Mouse (Mus musculus) liver, adult (tissue): Measurements from ENCODE around the gene Nrxn3.

Experiments used
- GATA4 ChIP-seq: IDR thresholded peaks from 2 replicates; pipeline ENCODE4 v1.6.1; 2014; ENCODE audit warnings: mild to moderate bottlenecking, low read length; ENCODE audit not compliant: insufficient replicate concordance

Nrxn3 gene

GRCm38 (mm10) chr12:88784199-88785147 is 61.8 kb downstream of the Nrxn3 start:
- TF ChIP-seq GATA4: no peak

GRCm38 (mm10) chr12:88793314-88793713 is 70.6 kb downstream of the Nrxn3 start:
- no peak for TF ChIP-seq GATA4

GRCm38 (mm10) chr12:88800990-88801655 is 78.4 kb downstream of the Nrxn3 start:
- TF ChIP-seq GATA4: no peak

- TF ChIP-seq GATA4: no peak
Measured at GRCm38 (mm10) chr12:88801656-88802007, 79.0 kb downstream of the Nrxn3 start.

GRCm38 (mm10) chr12:88808947-88809346 is 86.3 kb downstream of the Nrxn3 start:
- TF ChIP-seq GATA4: no peak

- no peak for TF ChIP-seq GATA4
Measured at GRCm38 (mm10) chr12:88812173-88812572, 89.5 kb downstream of the Nrxn3 start.

- TF ChIP-seq GATA4: no peak
Measured at GRCm38 (mm10) chr12:88816865-88817264, 94.2 kb downstream of the Nrxn3 start.

- TF ChIP-seq GATA4: no peak
Measured at GRCm38 (mm10) chr12:88818622-88819334, 96.1 kb downstream of the Nrxn3 start.

GRCm38 (mm10) chr12:88819335-88819709 is 96.6 kb downstream of the Nrxn3 start:
- TF ChIP-seq GATA4: no peak

GRCm38 (mm10) chr12:88820131-88820530 is 97.5 kb downstream of the Nrxn3 start:
- TF ChIP-seq GATA4: no peak

GRCm38 (mm10) chr12:88830851-88831250 is 108.2 kb downstream of the Nrxn3 start:
- no peak for TF ChIP-seq GATA4

- TF ChIP-seq GATA4: no peak
Measured at GRCm38 (mm10) chr12:88835821-88836220, 113.1 kb downstream of the Nrxn3 start.

GRCm38 (mm10) chr12:88839724-88840123 is 117.0 kb downstream of the Nrxn3 start:
- TF ChIP-seq GATA4: no peak

- no peak for TF ChIP-seq GATA4
Measured at GRCm38 (mm10) chr12:88841350-88841749, 118.7 kb downstream of the Nrxn3 start.

- no peak for TF ChIP-seq GATA4
Measured at GRCm38 (mm10) chr12:88850400-88851179, 127.9 kb downstream of the Nrxn3 start.
